Mouse (Mus musculus): ENCODE data around the gene Slc24a3. TPM values are rescaled to one million over a fixed set of nuclear protein-coding genes. Genes with fewer than 3 reads are reported as not detected.

The Slc24a3 gene
- total RNA-seq, 2 experiments from 2014 or later = 0.33 to 1.8 TPM

DNA sequence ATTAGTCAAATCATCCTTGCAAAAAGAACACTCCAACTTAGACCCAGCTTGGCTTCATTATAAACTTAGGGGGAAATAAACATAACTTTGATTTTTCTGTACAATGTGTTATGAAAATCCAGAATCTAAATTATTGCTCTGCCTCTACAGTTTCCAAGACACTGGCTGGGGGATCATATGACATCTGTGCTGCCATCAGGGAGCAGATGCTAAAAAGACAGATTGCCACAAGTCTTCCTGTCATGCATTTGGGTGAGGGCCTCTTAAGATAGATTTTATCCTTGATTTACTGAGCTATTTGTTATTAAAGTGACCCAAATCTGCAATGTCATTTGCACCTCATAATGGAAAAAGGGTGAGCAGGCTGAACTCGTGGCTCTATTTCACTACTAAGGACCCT, 99.2 kb downstream of the Slc24a3 start:
- no peak for ATAC-seq (replicated peaks; ENCODE audit: low FRiP score, low TSS enrichment, poor library complexity, severe bottlenecking)

DNA sequence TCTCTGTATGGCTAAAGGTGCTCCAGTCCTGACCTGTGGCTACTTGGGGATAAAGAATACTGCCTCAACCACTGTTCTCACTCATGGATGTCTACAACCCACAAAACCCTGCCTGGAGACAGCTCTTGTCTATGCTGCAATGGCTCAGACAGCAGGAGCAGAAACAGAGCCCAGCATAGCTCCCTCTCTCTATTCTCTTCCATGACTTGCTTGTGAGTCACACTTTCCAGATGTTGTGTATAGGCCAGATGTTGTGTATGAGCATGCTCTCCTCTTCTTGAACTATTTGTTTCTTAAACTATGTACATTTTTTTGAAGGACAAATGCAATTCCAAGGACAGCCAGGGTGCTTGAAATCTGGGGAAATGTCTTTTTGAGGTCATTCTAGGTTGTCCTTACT, 101.4 kb downstream of the Slc24a3 start:
- ATAC-seq (replicated peaks; ENCODE audit: low FRiP score, low TSS enrichment, poor library complexity, severe bottlenecking) = no peak

DNA sequence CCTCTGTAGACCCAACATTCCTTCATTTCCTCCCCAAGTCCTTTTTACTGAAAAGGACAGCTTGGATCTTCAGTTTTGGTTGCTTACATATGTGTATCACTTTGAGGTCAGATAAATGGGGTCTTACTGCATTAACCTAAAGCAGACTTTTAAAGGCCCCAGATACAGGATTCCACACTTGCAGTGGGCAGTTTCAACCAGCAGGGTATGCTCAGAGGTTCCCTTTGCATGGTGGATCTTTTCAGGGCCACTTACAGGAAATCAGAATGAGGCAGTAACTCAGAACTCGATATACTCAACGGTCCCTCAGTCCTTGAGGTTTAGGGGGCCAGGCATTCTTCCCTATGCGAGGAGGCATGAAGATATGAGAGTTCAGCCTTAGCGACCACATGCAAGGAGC, 101.9 kb downstream of the Slc24a3 start:
- ATAC-seq (replicated peaks; ENCODE audit: low FRiP score, low TSS enrichment, poor library complexity, severe bottlenecking) = peak; percentile 69; the same call in 1 of the 2 replicates

DNA sequence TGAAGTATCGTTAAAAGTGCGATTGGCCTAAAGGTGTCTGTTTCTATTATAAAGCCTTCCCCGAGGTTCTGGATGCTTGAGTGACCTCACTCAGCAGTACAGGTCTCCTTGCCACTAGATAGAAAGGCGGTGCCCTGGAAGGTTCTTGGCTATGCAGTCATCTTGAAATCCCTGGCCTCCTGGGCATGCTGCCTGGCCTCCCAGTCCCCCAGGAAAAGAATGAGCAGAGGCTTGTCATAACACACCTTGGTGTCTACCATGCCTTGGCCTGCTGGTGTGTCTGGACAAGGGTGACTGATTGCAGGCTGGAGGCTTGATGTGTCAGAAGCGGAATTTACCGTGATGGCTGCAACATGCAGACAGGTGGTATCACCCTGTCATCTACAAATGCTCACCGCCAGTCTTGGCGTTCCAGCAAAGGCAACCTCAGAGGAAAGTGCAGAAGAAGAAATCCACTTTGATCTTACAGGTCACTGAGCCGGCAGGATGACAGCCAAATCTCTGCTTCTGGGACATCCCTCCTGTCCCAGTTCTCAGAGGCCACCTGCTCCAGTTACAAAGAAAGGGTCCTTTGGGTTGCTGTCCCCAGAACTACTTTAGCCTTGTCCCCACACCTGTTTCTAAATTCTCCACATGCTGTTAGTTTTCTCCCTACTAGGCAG, 106.6 kb downstream of the Slc24a3 start:
- ATAC-seq (replicated peaks; ENCODE audit: low FRiP score, low TSS enrichment, poor library complexity, severe bottlenecking) = no peak

DNA sequence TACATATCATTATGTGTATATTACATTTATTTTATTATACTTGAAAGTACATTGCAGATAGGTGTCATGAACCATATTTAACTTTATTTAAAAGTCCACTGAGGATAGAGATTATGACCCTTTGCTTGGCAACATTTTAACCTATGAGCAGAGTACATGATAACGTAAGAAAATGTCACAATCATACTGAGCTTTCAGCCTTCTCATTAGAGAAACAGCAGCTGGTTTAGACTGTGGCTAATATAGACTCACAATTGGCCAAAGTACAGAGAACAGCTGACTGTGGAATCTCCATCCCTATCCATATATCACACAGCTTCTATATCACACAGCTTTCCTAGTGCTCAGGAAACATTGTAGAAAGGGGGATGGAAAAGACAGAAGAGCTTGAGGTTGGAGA, 111.8 kb downstream of the Slc24a3 start:
- ATAC-seq (replicated peaks; ENCODE audit: low FRiP score, low TSS enrichment, poor library complexity, severe bottlenecking) = no peak

DNA sequence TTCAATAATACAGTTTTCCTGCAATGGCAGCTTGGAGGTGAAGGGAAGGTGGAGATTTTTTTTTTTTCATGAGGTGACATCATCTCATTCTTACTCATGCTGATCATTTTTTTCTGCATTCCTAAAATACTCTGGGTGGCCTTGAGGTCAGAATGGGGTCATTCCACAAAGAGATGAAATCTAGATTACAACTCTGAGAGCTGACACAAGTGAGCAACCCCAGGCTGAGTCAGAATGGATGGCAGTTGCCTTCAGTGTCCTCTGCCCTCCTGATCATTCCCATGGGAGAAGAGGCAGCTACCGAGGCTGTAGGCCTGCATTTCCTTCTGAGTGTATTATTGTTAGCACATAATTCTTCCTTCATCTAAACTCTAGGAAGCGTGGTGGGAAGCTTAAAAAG, 116.2 kb downstream of the Slc24a3 start:
- no peak for ATAC-seq (replicated peaks; ENCODE audit: low FRiP score, low TSS enrichment, poor library complexity, severe bottlenecking)

DNA sequence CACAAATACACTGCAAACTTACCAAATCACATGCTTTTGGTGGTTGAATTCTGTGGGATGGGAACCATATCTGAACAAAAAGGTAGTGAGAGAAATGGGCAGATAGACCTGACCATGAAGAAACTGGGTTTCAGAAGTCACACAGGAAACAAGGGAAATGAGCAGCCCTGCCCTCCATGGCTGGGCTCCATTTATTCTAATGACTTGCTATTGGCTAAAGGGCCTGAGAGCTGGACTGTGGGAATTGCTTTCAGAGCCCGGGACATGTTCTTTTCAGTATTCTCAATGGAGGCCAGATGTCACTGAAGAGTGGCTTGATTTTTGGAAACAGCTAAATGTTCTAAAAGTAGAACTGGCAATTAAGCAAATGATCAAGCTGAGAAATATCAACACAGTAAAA, 120.9 kb downstream of the Slc24a3 start:
- ATAC-seq (replicated peaks; ENCODE audit: low FRiP score, low TSS enrichment, poor library complexity, severe bottlenecking) = no peak

DNA sequence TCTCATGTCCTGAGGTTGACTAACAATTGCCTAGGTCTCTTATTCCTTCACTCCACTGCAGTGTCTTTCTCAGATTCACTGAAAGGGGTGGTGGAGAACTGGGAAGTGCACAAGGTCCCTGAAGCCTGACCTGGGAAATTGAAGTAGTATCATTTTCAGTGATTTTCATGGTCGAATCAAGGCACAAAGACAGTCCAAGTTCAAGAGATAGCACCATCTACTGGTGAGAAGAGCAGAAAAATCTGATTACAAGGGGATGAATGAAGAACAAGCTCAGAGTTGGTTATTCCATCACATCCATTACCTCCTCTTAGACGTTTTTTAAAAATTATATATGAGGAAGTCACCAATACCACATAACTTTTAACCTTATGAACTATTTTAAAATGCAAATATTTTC, 123.9 kb downstream of the Slc24a3 start:
- peak; percentile 59; the same call in 1 of the 2 replicates for ATAC-seq (replicated peaks; ENCODE audit: low FRiP score, low TSS enrichment, poor library complexity, severe bottlenecking)

DNA sequence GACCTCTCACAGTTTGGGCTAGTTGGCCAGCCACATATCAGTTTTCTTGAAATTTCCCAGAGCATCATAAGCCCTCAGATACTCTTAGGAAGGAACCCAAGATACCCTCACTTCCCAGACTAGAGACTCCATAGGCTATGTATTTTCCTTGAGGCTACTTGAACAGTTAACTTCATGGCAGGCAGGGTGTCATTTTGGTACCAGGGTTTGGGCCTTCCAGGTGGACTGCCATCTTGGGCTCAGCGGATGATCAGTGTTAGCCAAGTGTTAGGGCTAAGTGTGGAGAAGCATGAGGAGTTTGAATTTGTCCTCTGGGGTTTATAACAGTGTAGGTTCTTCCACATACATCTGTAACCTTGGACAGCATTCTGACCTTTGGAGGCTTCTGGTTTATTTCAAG, 124.6 kb downstream of the Slc24a3 start:
- no peak for ATAC-seq (replicated peaks; ENCODE audit: low FRiP score, low TSS enrichment, poor library complexity, severe bottlenecking)

DNA sequence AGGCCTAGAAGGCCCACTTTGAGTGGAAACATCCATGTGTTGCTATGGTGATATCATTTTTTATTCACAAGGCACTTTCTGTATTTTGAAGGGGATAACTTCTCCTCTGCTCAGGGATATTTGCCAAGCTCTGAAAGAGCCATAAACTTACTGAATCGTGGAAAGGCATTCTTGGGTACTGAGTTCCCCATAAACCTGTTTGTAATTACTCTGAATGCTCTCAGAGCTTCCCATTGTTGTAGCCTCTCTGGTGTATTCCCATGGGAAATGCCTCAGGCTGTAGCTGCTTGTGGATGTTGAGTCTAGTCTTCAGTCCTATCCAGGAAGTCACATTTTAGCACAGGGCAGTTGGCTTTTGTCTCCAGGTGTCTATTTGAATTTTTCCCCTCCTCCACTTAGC, 125.3 kb downstream of the Slc24a3 start:
- ATAC-seq (replicated peaks; ENCODE audit: low FRiP score, low TSS enrichment, poor library complexity, severe bottlenecking) = no peak

DNA sequence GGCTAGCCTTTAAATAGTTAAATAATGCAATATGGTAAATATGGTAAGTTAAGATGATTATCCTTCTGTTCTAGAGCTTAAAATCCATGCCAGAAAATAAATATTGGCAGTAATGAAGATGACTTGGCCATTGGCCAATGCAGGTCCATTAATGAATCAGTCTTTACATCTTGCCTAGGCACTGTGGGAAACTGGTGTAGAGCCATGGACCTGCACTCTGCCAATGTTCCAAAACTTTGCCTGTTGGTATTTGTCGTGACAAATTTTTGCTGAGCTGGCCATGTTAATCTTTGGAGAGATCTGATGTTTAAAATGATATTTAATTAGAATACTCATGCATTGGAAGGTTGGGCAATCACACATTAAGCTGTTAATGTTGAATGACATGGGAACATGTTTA, 129.4 kb downstream of the Slc24a3 start:
- no peak for ATAC-seq (replicated peaks; ENCODE audit: low FRiP score, low TSS enrichment, poor library complexity, severe bottlenecking)

DNA sequence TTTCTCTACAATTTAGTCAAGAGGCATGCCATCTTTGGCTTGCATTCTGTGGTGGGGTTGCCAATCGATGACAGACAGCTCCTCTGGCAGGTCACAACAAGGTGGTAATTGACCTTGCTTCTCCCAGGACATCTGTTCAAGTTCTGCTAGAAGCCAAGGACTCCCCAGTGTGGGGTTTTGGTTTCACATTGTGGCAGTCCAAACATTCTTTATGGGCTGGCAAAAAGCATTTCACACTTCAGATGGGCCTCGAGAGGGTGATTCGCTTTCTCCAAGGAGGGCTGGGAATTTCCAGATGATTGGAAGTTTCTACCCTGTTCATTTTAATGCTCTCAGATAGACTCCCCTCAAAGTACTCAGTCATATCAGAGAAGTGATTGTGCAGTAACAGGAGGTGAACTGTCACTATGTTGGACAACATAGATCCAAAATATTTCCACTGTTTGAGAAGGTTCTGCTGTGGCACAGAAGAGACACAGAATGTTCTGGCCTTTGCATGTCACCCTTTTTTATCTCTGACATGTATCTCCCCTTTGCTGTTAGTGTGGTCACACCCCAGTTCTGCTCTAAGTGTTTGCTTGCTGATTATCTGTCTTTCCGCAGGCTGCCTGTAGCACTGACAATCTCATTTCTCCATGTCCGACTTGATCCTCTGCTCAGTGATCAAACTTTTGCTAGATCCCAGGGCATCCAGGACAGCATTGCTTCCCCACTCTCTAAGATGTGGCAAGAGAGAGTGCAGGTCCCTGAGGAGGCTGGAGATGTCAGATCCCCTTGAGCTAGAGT, 132.6 kb downstream of the Slc24a3 start:
- ATAC-seq (replicated peaks; ENCODE audit: low FRiP score, low TSS enrichment, poor library complexity, severe bottlenecking) = peak; percentile 98

DNA sequence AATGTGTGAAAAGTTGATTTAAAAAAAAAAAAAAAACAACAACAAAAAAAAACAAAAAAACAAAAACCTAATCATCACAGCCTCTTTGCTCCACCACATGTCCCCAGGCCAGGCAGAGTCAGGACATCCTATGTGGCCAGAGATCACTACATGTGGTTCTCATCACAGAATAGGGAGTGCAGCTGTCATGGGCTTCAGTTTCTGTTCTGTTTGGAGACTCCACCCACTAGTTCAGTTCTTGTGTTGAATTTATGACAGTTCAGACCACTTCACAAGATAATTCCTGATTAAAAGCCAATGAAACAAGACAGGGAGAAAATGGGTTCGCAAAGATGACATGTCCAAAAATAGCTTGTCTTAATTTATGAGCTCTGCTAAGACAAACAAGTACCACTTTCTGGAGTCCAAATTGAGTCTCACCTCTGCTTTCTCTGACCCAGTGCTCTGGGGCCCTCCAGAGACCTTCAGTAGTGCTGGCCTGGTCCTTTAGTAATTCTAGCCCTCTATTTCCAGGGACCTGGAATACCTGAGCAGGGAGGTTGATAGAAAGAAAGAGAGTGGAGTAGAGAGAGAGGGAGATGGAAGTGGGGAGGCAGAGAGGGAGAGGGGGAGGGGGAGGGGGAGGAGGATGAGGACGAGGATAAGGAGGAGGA, 139.8 kb downstream of the Slc24a3 start:
- no peak for ATAC-seq (replicated peaks; ENCODE audit: low FRiP score, low TSS enrichment, poor library complexity, severe bottlenecking)

DNA sequence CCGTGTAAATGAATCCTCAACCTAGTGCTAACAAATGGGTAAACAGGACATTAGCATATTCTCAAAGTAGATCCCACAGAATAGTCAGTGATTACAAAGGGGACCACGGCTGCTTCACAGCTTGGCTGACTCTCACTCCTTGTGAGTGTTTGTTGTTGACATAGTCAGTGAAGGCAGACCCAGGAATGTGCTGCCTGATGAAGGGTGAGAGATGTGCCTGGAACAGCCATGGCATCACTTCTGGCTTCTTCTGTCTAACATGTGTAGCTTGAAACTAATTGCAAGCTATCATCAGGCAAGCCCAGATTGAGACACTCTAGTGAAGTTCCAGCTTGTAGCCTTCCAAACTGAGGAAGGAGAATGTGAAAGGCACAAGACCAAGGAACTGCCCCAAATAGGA, 151.4 kb downstream of the Slc24a3 start:
- ATAC-seq (replicated peaks; ENCODE audit: low FRiP score, low TSS enrichment, poor library complexity, severe bottlenecking) = no peak

DNA sequence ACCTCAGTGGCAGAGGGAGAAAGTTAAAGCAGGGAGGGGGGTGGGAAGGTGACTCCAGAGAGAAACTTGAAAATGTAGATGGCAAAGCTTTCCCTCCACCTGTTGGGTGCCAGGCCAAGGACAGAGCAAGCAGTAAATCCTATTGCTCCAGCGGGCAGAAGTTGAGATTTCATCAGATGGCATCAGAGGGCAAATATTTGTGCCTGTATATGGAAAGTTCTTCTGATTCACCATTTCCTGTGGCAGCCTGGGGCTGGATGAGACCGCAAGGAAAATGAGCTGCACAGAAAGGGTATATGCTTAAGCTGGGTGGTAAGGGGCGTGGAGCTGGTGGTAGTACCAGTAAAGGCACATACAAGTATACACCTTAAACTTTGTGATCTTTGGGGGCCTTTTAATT, 153.7 kb downstream of the Slc24a3 start:
- no peak for ATAC-seq (replicated peaks; ENCODE audit: low FRiP score, low TSS enrichment, poor library complexity, severe bottlenecking)

DNA sequence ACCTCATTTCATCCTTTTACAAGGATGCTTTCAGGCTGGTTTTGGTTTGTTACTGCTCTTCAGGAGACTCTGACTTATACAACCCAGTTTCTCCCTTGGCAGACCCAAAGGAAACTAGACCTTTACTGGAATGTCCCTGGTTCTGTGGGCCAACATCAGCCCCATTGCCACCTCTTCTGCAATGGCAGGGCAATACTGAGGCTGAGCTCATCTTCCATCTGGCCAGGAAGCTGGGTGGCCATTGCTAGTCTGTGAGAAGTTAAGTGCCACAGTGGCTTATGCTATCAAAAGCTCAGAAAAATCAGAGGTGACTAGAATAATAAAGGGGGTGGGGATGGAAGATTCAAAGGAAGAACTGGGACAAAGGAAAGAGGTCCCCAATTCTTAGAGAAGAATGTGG, 154.2 kb downstream of the Slc24a3 start:
- no peak for ATAC-seq (replicated peaks; ENCODE audit: low FRiP score, low TSS enrichment, poor library complexity, severe bottlenecking)

DNA sequence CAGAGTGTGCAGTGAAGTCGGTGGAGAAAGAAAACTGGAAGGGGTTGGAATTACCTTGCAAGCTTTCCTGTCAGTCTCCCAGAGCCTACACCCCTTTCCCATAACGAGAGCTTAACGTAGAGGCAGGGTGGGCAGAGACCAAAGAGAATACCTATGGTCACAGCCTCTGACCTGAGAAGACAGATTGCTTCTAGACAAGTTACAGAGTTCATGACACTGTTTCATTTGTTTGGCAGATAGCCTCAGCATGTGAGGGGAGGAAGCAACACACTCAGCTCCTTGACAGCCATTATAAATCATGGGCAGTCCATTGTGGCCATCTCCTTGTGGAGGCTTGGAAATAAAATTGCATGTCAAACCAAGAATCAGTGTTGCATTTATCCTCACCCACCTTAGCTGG, 156.9 kb downstream of the Slc24a3 start:
- no peak for ATAC-seq (replicated peaks; ENCODE audit: low FRiP score, low TSS enrichment, poor library complexity, severe bottlenecking)

DNA sequence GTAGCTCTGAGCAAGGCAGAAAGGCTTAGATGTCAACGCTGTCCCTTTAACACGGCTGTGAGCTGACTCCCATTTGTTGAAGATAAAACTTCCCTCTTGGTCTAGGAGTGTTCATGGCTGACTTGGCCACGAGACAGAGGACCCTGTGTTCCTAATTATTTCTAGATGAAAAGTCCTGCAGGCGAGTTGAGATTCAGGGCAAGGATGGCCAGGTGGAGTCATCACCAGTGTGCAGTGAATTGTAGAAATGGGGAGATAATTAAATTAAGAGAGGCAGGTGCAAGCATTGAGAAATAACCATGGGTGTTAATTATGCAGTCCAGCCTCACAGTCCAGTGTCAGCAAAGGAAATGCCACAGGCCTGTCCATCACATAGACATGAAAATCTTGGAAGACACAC, 158.3 kb downstream of the Slc24a3 start:
- ATAC-seq (replicated peaks; ENCODE audit: low FRiP score, low TSS enrichment, poor library complexity, severe bottlenecking) = no peak

DNA sequence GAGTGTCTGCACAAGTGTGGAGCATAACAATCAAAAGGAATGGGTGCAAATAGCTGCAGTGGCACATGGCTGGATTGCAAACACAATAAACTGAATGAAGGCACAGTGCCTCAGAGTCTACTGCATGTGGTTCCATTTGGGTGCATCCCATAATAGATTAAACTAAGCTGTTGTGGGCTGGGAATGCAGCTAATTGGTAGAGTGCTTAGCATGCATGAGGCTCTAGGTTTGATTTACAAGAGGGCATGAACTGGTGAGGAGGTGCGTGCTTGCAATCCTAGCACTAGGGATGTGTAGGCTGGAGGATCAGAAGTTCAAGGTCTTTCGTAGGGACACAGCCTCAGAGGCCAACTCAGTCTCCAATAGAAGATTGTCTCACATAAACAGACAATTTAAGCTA, 159.0 kb downstream of the Slc24a3 start:
- ATAC-seq (replicated peaks; ENCODE audit: low FRiP score, low TSS enrichment, poor library complexity, severe bottlenecking) = no peak

DNA sequence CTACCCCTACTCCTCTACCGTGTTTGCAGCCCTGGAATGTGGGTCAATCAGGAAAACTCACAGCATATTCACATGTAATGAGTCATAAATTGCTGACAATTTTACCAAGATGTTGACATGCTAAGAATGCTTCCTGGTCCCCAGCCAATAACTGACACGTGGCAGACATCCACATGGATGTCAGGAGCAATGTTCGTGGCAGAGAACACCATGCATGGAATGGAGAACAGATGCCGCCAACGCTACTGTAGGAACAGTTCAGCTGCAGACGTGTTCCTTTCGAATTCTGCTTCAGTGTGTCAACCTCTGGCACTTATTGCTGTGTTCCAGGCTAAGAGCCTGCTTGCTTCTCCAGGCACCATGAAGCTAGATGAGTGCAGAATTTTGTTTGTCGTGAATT, 162.2 kb downstream of the Slc24a3 start:
- no peak for ATAC-seq (replicated peaks; ENCODE audit: low FRiP score, low TSS enrichment, poor library complexity, severe bottlenecking)

DNA sequence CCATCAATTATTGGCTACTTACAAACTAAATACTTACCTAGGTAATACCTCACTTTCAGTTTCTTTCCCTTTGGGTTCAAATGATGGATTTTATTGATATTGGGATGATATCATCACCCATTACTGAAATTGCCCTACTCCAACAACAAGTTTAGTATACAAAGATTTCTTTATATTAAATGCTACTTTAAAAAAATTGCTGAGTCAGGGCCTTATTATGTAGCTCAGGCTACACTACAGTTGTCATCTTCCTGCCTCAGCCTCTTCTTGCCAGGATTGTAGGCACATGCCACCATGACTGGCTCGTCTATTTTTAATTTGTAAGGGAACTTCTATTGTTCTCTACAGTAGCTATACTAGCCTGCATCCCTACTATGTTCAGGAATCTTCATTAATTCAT, 164.0 kb downstream of the Slc24a3 start:
- ATAC-seq (replicated peaks; ENCODE audit: low FRiP score, low TSS enrichment, poor library complexity, severe bottlenecking) = no peak

Data from megakaryocyte-erythroid progenitor cell, adult 5-6 weeks (primary cell).